In the genomic region with DNA sequence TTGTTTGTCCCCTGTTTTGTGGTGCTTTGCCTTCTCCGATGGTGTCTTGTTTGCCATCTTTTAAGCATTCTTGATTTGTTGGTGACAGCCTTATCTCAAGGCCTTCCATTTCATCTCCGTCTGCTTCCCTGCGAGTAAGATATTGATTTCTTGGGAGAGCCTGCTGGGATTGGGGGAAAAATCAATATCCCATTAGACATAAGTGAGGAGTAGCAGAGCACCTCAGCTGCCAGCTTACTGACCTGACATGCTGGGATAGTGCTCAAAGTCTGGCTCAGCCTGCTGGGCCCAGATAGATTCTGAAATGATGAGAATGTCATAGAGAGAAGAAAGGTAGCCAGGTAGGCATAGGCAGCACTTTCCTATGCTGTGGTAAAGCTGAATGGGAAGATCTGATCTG, we compare ENCODE assay signal across 13 mouse cellular contexts.
"Had no signal": no experiment of that assay in that cellular context is flagged by ENCODE, and none has a peak within 500 bp of the region (broad histone marks: within the 10 kb centered on the region; RNA-seq: fewer than 3 reads in every experiment).

No protein-coding gene starts in this region.

- H3K27ac ChIP-seq: left cerebral cortex, adult 2 months; limb, embryonic 10.5 days; liver, embryonic 13.5 days; lung, embryonic 15.5 days; neural tube, embryonic 13.5 days had no signal

- H3K9me3 ChIP-seq: limb, embryonic 10.5 days; liver, embryonic 13.5 days; lung, embryonic 15.5 days; neural tube, embryonic 13.5 days had no signal

- H3K9ac ChIP-seq: liver, embryonic 13.5 days; liver, postnatal 0 days; lung, embryonic 15.5 days; neural tube, embryonic 13.5 days had no signal

- H3K4me3 ChIP-seq: left cerebral cortex, adult 2 months; limb, embryonic 10.5 days; liver, embryonic 13.5 days; lung, embryonic 15.5 days; neural tube, embryonic 13.5 days had no signal

- DNase-seq: kidney, adult 8-10 months; kidney, postnatal 25 days; liver, embryonic 13.5 days; liver, postnatal 0 days; lung, postnatal 14 days; right cerebral cortex, adult 18-20 months; right cerebral cortex, postnatal 25 days; thymus, postnatal 36 days had no signal

- H3K4me2 ChIP-seq: liver, embryonic 13.5 days; lung, embryonic 15.5 days; neural tube, embryonic 13.5 days had no signal

- H3K36me3 ChIP-seq: limb, embryonic 10.5 days; liver, embryonic 13.5 days; lung, embryonic 15.5 days; neural tube, embryonic 13.5 days had no signal

- H3K27me3 ChIP-seq: liver, embryonic 13.5 days; lung, embryonic 15.5 days; neural tube, embryonic 13.5 days had no signal

- H3K4me1 ChIP-seq: limb, embryonic 10.5 days; liver, embryonic 13.5 days; lung, embryonic 15.5 days; neural tube, embryonic 13.5 days had no signal

- ATAC-seq: intestine, postnatal 0 days; liver, postnatal 0 days had no signal
